Mouse (Mus musculus) T-cell, adult 2 months (primary cell): ENCODE measurements around the gene Ccdc61.

Source experiments
- DNase-seq: peaks from one replicate; pipeline ENCODE4 v3.0.0; 2022; ENCODE audit warnings: low spot score

The Ccdc61 gene

DNA sequence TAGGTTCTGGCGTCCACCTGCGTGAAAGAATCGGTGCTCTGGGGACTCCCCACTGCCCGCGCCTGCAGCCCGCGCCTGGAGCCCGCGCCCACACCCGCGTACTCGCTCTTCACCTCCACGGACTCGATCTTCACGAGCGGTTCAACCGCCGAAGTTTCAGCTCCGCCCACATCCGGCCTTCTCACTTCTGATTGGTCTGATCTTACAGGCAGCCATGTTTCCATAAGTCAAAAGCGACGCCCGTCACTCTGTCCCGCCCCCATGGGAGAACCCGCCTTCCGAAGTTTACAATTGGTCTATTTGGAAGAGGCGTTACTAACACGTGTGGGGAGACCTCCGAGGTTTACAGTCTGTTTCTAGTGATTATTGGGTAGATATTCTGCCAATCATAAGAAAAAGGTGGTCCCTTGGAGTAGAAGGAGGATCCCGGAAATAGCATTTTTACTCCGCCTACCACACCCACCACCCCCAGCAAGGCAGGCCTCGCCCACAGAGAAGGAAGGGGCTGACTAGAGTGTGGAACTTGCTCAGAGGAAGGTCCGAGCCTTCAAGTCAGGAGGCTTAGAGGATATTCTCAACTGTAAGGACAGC lies at the start of gene Ccdc61:
TSS of gene Ccdc61 (minus strand) at position 175 of the 591 bp plus-strand sequence.
- DNase-seq: peak; percentile 99

DNA sequence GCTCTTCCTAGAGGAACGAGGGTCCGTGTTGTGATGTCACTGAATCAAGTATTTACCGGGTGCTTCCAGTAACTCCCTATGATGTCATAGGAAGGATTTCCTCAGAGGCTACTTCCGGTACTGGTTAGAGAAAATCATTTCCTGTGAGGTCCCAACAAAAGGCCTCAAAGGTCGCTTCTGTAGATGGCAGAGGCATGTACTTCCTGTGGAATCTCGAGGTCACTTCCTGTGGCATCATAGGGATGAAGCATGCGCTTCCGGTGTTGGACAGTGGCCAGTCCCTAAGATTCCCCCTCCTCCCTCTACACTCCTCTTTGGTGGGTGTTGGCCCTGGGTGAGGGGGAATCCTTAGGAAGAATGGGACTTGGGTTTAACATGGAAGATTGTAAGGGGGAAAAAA lies 49.2 kb upstream of the Ccdc61 start:
- DNase-seq: no peak

DNA sequence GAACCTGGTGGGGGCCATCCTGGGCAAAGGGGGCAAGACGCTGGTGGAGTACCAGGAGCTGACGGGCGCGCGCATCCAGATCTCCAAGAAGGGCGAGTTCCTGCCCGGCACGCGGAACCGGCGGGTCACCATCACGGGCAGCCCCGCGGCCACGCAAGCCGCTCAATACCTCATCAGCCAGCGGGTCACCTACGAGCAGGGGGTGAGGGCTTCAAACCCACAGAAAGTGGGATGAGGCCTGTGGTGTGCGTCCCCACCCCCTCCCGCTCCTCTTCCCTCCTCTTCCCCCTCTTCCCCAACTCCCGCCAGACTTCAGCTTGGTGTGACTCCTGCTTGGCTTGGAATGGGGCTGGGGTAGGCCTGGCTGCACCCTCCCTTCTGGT lies 48.2 kb upstream of the Ccdc61 start:
- no peak for DNase-seq

DNA sequence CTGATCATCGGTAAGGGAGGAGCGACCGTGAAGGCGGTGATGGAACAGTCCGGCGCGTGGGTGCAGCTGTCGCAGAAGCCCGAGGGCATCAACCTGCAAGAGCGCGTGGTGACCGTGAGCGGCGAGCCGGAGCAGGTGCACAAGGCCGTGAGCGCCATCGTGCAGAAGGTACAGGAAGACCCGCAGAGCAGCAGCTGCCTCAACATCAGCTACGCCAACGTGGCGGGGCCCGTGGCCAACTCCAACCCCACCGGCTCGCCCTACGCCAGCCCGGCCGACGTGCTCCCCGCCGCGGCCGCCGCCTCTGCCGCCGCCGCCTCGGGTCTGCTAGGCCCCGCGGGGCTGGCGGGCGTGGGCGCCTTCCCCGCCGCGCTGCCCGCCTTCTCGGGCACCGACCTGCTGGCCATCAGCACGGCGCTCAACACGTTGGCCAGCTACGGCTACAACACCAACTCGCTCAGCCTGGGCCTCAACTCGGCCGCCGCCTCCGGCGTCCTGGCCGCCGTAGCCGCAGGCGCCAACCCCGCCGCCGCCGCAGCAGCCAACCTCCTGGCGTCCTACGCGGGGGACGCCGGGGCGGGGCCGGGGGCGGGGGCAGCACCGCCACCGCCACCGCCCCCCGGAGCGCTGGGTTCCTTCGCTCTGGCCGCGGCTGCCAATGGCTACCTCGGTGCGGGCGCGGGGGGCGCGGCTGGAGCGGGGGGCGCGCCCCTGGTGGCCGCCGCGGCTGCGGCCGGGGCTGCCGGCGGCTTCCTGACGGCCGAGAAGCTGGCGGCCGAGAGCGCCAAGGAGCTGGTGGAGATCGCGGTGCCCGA lies 47.6 kb upstream of the Ccdc61 start:
- DNase-seq: peak; percentile 11

DNA sequence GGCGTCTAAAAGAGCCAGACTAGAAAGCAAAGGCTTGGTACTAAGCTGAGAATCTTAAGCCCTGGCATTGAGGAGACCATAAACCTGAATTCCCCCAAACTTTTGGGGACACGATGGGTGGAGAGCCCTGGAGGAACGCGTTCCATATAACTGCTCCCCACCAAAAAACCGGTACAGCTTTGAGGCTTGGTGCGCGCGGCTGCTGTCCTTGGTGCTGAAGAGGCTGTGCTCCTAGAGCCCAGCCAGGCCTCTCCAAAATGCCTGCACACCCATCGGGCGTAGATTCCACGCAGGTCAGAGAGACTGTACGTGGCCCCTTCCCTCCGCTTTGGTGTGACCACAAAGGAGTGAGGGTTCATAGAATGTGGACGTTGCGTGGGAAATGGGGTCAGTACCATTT lies 41.2 kb upstream of the Ccdc61 start:
- no peak for DNase-seq

DNA sequence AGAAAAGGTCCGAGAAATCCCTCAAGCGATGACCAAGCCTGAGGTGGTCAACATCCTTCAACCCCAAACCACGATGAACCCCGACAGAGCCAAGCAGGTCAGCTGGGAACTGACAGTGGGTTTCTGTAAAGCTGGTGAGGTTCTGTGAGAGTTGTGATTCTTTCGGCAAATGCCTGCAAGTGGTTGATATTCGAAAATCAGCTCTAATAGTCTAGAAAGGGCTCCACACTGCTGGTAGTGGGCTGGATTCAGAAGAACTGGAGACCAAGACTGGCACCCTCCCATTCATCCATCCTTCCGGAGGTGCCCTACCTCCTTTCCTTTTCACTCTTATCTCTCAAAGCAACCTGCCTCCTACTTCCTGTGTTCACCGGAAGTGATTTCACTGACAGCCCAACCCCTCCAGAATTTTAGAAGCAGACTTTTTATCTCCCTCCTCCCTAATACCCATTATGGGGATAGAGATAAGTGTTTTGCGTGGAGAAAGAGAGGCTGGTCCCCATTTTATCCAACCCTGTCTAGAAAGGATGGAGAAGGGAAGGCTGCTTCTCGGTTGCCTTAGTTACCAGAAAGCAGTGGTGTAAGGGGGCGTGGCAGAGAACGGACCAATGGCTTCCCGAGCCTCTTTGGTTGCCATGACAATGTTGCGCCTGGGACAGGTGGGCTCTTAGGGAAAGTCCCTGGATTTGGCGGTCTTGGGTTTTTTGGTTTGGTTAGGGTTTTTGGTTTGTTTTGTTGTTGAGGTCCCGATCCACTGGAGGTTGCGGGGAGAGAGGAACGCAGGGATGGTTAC lies 40.5 kb upstream of the Ccdc61 start:
- no peak for DNase-seq

DNA sequence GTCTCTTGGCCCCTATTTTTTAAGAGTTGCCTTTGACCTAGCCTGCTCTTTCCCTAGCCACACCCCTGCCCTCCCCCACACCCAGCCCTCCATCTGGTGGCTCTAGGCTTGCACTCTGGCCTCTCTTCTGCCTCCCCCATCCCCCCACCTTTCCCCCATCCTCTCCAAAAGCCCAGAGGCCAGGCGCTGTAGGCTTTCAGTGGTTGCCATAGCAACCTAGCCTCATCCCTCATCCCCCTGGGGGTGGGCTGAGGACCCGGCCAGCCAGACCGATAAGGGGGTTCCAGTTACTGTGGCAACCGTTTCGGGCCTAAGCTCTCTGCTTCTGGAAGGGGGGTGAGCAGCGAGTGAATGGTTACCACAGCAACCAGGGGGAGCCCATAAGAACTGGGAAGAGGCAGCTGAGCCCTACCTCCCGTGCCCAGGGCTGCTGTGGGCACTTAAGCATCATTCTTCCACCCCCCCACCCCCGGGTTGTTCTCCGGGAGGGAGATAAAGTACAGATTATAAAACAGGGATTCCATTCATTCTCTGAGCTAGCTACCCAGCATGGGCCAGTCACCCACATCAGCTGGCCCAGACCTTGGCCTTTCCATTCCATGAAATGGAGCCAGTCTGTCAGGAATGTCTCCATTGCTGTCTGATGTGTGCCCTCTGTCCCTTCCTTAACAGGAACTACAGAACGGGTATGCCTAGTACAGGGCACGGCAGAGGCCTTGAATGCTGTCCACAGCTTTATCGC lies 39.7 kb upstream of the Ccdc61 start:
- DNase-seq: no peak

DNA sequence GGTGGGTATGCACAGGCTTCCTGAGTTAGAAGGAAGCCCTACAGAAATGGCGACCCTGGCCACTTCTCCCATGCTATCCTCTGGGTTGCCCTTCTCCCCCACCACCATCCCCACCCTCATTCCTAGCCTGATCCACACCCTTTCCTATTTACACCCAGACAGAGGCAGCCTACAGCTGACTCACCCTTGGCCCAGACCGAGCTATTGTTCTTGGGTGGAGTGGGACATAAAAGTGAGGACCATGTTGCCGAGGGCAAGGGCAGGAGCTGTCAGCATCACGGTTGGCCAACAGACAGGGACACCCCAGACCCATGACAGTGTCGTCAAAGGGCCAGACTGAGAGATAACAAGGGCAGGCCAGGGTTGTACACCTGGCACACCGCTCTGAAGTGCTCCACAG lies 37.9 kb upstream of the Ccdc61 start:
- DNase-seq: no peak

DNA sequence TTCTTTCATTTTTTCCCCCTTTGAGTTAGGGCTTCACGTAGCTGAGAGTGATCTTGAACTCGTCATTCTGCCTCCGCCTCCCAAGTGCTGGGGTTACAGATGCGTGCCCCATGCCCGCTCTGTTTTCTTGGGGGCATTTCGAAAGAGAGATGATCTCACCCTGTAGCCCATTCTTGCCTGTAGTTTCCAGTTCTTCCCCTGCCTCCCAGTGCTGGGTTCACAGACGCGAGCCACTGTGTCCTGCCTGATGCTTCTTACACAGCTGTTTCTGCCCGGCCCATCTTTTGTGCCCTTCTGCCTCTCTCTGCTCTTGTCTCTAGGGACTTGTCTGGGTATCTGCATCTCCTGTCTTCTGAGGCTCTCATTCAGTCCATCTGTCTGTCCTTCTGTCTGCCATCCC lies 32.6 kb upstream of the Ccdc61 start:
- no peak for DNase-seq

DNA sequence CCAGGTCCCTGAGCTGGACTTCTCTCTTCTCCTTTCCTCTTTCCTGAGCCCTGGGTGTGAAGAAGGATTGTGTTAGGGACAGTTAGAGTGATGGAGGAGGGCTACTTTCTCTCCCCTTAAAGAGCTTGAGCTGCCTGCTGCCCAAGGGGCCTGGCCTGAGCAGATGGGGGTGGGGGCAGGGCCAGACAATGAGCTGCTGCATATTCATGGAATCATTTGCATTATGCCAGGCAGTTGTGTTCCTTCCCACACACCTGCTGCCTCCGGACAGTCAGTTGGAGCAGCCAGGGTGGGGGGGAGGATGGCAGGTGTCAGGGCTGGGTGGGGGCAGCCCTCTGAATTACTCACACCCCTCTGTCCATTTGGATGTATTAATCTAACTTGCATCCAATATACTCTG lies 32.2 kb upstream of the Ccdc61 start:
- DNase-seq: no peak

DNA sequence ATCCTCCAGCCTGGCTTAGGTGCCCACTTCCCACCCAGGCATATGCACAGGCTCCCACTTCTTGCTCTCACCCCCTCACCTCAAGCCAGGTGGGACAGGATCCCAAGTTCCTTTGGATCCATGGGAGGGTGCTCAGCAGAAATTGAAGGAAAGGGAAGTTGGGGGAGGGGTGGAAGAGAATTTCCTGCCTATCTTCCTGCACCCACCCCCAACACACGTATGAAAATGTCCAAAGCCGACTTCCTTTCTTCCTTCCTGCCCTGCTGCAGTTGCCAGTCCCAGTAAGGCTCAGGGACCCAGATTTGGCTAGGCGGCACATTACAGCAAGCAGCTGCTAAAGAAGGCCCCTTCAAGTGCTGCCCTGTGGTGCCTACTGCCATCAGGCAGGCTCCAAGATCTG lies 17.5 kb upstream of the Ccdc61 start:
- DNase-seq: no peak

DNA sequence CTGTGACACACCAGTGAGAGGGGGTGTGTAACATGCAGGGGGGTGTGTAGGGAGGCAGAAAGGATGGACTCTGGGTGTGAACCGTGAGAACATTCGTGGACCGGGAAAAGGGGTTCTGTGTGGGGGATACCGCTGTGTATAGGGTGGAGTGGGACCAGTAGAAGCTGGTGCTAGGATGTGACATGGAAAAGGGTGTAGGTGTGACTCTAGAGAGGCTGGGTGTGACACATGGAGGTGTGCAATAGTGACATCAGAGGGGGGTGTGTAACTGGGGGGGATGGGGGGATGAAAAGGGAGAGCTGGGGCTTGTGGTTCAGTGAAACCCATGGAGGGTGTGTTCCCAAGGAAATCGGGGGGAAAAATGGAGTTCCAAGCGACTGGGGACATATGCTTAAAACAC lies 16.7 kb upstream of the Ccdc61 start:
- no peak for DNase-seq

DNA sequence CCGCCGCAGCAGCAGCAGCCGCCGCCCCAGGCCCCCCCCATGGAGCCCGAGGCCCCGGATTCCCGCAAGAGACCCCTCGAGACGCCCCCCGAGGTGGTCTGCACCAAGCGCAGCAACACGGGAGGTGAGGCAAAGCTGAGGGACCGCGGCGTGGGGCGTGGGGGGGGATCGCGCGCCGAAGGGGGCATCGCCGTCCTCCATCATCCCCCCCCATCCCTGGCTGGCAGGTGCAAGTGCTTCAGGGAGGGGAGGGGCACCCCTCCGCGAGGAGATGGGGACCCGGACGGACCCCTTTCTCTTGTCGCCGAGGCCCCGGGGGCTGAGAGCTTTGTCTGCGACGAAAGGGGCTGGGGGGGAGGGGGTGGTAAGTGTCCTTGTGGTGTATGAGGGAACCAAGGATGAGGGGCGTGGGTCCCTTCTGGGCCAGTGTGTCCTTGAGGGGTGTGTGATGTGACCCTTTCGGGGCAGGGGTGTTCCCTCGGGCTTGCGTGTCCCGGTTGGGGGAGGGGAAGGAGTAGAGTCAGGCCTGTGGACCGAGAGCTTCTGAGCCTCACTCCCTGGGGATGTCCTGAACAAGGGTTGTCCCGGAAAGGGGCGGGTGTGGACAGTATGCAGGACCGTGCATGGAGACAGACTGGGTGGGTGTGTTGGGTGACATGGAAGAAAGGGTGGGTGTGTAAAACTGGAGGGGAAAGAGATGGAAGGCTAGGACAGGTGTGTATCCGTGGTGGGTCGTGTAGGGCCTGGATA lies 16.0 kb upstream of the Ccdc61 start:
- peak; percentile 8 for DNase-seq

DNA sequence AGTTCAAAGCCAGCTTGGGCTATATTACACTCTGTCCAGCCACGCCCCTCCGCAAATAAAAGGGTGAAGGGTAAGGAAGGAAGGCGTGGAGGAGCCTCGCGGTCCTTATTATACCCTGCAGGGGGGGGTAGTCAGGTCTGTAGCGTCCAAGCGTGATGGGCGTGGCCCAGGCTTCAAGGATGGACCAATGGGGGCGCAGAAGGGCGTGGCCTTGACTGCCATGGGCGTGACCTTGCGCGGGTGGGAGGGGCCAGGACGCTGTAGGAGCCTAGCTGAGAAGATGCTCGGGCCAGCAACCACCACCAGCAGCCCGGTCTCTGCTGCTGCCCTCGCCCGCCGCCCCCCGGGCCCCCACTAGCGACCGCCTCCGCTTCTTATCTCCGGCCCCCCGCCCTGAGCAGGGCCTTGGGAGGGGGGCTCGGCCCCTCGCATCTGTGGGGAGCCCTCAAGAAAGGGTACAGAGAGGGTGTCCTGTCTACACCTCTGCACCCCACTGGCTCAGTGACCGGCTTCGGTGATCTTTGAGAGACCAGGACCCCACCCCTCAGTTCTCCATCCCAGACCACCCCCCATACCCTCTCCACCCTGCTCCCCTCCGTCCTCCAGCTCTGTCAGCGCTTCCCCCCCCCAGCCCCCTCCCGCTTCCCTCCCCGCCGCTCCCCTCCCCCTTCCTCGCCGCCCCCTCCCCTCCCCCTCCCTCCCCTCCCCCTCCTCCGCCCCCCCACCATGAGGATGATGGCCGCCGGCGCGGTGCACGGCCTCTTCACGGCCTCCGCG lies 15.1 kb upstream of the Ccdc61 start, which contains the start of gene Nova2:
TSS of gene Nova2 (plus strand) at position 727 of the 777 bp plus-strand sequence.
- peak; percentile 55 for DNase-seq

DNA sequence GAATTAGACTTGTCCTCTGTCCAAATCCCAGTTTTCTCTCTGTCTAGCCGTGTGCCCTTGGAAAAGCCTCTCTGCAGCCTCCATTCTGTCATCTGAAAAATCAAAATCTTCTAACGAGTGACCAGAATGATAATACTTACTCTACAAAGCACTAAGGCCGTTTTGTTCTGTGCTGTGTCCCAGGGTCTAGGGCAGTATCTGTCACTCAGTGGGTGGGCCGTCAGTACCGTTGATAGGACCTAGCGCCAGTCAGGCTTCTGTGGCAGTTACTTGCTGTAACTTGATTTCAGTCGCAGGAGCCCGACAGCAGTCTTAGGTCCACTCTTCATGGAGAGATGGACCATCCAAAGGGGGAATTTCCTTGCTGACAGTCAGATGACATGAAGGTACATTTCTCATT lies 14.1 kb upstream of the Ccdc61 start:
- DNase-seq: no peak

DNA sequence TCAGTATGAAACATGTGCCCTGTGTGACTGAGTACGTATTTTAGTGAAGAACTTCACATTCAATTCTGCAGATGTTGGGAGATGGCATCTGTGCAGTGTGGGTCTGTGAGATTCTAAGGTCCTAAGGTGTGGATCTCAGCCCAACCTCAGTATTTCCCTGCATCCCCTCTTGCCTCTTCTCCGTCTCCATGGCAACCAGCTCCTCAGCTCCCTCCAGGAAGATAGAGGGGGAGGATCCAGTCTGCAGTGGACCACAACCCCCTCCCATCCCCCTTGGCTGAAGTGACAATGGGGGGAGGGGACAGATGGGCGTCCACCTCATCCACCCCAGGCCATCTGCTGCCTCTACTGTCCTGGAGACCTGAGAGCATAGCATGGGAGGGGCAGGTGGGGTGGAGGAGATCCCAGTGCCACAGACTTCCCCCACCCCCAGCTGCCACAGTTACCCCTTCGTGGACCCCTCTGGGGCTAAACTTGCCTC lies 13.5 kb upstream of the Ccdc61 start:
- DNase-seq: no peak

DNA sequence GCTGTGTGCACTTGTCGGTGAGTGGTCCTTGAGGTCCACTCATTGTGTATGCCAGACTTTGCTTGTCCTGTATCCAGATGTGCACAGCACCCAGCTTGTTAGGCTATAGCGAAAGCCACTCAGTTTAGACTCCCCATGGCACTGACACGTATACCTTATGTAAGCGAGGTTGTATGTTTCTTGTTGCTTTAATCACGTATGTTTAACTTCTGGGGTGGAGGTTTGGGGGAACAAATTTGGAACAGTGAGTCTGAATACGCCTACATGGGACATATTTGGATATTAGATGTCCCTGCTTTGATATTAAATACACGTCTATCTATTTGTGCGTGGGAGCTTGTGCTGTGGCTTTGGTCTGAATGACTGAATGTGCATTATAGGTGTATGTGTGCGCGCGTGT lies 13.1 kb upstream of the Ccdc61 start:
- no peak for DNase-seq

DNA sequence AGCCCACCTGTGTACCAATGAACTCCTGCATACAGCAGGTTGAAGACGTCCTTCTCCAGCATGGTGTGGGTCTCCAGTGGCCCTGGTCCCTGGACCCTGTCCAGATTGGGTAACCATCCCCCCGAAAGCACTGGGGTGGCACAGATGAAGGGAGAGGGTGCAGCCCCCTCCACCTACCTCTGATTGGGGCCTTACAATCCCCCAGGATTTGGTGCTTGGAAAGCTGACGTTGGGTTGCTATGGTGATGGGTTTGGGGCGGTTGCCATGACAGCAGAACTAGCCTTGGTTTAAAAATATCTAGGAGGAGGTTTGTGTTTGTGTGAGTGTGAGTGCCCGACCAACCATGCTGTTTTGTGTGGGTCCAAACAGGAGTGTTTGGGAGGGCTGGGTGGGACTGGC lies 12.6 kb upstream of the Ccdc61 start:
- no peak for DNase-seq

DNA sequence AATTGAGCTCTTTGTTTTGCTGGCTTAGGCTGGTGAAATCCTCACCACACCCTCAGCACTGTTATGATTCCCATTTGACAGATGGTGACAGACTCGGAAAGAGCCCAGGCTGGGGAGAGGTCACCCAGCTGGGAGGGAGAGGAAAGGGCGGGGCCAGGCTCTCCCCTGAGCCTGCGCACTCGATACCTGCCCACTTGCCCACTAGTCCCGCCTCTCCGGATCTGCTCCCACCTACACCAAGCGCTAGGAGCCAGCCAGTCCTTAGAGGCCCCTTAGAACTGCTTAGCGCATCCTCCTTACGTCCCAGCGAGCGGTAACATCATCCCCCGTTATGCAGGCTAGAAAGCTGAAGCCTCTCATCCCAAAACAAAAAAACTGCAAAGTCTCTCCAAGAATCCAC lies 10.9 kb upstream of the Ccdc61 start:
- no peak for DNase-seq

DNA sequence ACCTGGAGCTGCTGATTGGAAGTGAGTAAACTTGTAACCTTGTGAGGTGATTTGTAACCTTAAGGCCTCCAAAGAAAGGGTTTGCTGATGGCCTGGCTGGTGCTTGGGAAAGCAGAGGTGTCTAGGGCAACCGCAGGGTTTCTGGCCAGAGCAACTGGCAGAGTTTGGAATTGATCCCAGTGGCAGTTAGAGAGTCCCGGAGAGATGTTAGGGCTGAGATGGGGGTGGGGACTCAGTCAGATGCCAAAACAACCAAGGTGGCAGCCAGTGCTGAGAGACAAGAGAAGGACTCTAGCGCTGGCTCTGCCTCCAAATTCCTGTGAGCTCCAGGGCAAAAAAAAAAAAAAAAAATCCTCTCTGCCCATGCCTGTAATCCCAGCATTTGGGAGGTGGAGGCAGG lies 7.7 kb upstream of the Ccdc61 start:
- DNase-seq: no peak

DNA sequence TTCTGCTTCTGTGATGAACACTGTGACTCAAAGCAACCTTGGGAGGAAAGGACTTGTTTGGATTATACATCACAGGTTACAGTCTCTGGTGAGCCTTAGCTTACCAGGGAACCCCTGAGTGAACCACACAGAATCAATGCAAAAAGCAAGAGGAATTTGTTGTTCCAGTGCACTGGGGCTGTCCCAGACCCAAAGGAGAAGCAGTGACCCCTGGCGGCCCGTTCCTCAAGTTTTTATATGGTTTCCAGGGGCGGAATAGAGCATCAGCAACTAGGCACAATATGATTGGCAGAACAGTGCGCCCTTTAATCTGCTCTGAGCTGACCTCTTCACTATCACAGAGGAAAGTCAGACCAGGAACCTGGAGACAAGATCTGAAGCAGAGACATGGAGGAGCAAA lies 6.0 kb upstream of the Ccdc61 start:
- no peak for DNase-seq
